Mouse (Mus musculus) adrenal gland, postnatal 4 days (tissue): ENCODE results near the gene Tbc1d15. TPM values are rescaled to one million over a fixed set of nuclear protein-coding genes. Genes with fewer than 3 reads are reported as not detected.
"Not testable (repeated sequence)": the region's sequence is repeated elsewhere in the genome, so short reads cannot be mapped to it uniquely, and the experiment has no call there.

Experiments
- DNase-seq, 2 experiments: peaks; one replicate each; pipeline ENCODE4 v3.0.0; 2021 to 2022; ENCODE audit warnings: low spot score in 2 of 2, mixed read lengths in 2 of 2
- total RNA-seq, 2 experiments: library from RNA; stranded (reverse); gene quantifications; 2 replicates each; pipeline ENCODE4 v1.2.3; 2021

The Tbc1d15 gene
- total RNA-seq, 2 experiments from 2014 or later: 85.8 to 88.4 TPM

- DNase-seq: no peak
Measured at GRCm38 (mm10) chr10:115248041-115248440, 3.2 kb downstream of the Tbc1d15 start.

- DNase-seq: no peak
Measured at GRCm38 (mm10) chr10:115245488-115245887, 5.8 kb downstream of the Tbc1d15 start.

GRCm38 (mm10) chr10:115241082-115241595 lies 10.1 kb downstream of the Tbc1d15 start:
- DNase-seq: no peak

- no peak for DNase-seq
Measured at GRCm38 (mm10) chr10:115237931-115238330, 13.3 kb downstream of the Tbc1d15 start.

- DNase-seq: no peak
Measured at GRCm38 (mm10) chr10:115236733-115237132, 14.5 kb downstream of the Tbc1d15 start.

GRCm38 (mm10) chr10:115235501-115235900 lies 15.8 kb downstream of the Tbc1d15 start:
- DNase-seq: no peak

GRCm38 (mm10) chr10:115233798-115234197 lies 17.5 kb downstream of the Tbc1d15 start:
- DNase-seq: no peak

- no peak for DNase-seq
Measured at GRCm38 (mm10) chr10:115232513-115232912, 18.8 kb downstream of the Tbc1d15 start.

- DNase-seq: no peak
Measured at GRCm38 (mm10) chr10:115229023-115229422, 22.2 kb downstream of the Tbc1d15 start.

GRCm38 (mm10) chr10:115226586-115226985 lies 24.7 kb downstream of the Tbc1d15 start:
- DNase-seq: no peak

- DNase-seq: no peak
Measured at GRCm38 (mm10) chr10:115223845-115224244, 27.4 kb downstream of the Tbc1d15 start.

GRCm38 (mm10) chr10:115212916-115213580 lies 38.2 kb downstream of the Tbc1d15 start:
- DNase-seq: no peak

GRCm38 (mm10) chr10:115205825-115206224 lies 45.4 kb downstream of the Tbc1d15 start:
- DNase-seq: no peak

- no peak for DNase-seq
Measured at GRCm38 (mm10) chr10:115205284-115205683, 46.0 kb downstream of the Tbc1d15 start.

GRCm38 (mm10) chr10:115191214-115191613 lies 60.1 kb downstream of the Tbc1d15 start:
- DNase-seq: no peak

GRCm38 (mm10) chr10:115187390-115187789 lies 63.9 kb downstream of the Tbc1d15 start:
- DNase-seq: no peak

GRCm38 (mm10) chr10:115184697-115185096 lies 66.6 kb downstream of the Tbc1d15 start, which contains the start of gene Tph2:
TSS of gene Tph2 (minus strand) at chr10:115185022.
- peak; percentile 46 to 55 for DNase-seq

- DNase-seq: no peak
Measured at GRCm38 (mm10) chr10:115181034-115181433, 70.2 kb downstream of the Tbc1d15 start.

GRCm38 (mm10) chr10:115178019-115178418 lies 73.2 kb downstream of the Tbc1d15 start:
- DNase-seq: not testable (repeated sequence)

GRCm38 (mm10) chr10:115175591-115175991 lies 75.7 kb downstream of the Tbc1d15 start:
- DNase-seq: no peak

GRCm38 (mm10) chr10:115173336-115173735 lies 77.9 kb downstream of the Tbc1d15 start:
- DNase-seq: no peak

GRCm38 (mm10) chr10:115171351-115171818 lies 79.9 kb downstream of the Tbc1d15 start:
- no peak for DNase-seq
